Mouse (Mus musculus) MEL (cell line): ENCODE results near the gene Ppp2r2c. TPM values are rescaled to one million over a fixed set of nuclear protein-coding genes. Genes with fewer than 3 reads are reported as not detected.

Experiments used
- DNase-seq: peaks from one replicate; pipeline ENCODE4 v3.0.0; 2011; ENCODE audit warnings: low read depth, low spot score
- H3K27ac ChIP-seq: 2 replicates; pipeline ENCODE4 v1.5.1; 2012; ENCODE audit warnings: low read depth, mild to moderate bottlenecking, control low read depth, low read length, moderate library complexity; ENCODE audit not compliant: control insufficient read depth
- H3K27me3 ChIP-seq, 2 experiments: fragments of 150-350 bp in 1 of 2; sonication (generic) in 1 of 2; 2 replicates each; pipeline ENCODE4 v1.6.1; 2012; ENCODE audit warnings: low read length in 2 of 2, mild to moderate bottlenecking in 2 of 2, improper control_type of control experiment in 1 of 2, moderate library complexity in 1 of 2; ENCODE audit not compliant: insufficient read depth in 2 of 2, control insufficient read depth in 1 of 2
- H3K36me3 ChIP-seq, 2 experiments: 2 replicates each; pipeline ENCODE4 v1.6.1; 2012 to 2014; ENCODE audit warnings: low read length in 2 of 2, improper control_type of control experiment in 1 of 2, inconsistent platforms in 1 of 2, mild to moderate bottlenecking in 1 of 2; ENCODE audit not compliant: insufficient read depth in 2 of 2, control insufficient read depth in 1 of 2
- H3K4me1 ChIP-seq, 2 experiments: fragments of 150-350 bp in 1 of 2; sonication (generic) in 1 of 2; 2 replicates each; pipeline ENCODE4 v1.6.1; 2012; ENCODE audit warnings: low read length in 2 of 2, improper control_type of control experiment in 1 of 2, mild to moderate bottlenecking in 1 of 2; ENCODE audit not compliant: insufficient read depth in 2 of 2, control insufficient read depth in 1 of 2
- H3K4me3 ChIP-seq, 2 experiments: fragments of 150-350 bp in 1 of 2; sonication (generic) in 1 of 2; 2 replicates each; pipeline ENCODE4 v1.5.1; 2012; ENCODE audit warnings: low read depth in 2 of 2, low read length in 2 of 2, mild to moderate bottlenecking in 2 of 2, moderate library complexity in 2 of 2, control low read depth in 1 of 2, improper control_type of control experiment in 1 of 2; ENCODE audit not compliant: control insufficient read depth in 1 of 2, insufficient read depth in 1 of 2
- H3K79me2 ChIP-seq: 2 replicates; pipeline ENCODE4 v1.6.1; 2012; ENCODE audit warnings: mild to moderate bottlenecking, low read length, moderate library complexity; ENCODE audit not compliant: control insufficient read depth, poor library complexity, insufficient read depth
- H3K9ac ChIP-seq: 2 replicates; pipeline ENCODE4 v1.6.1; 2012; ENCODE audit warnings: low read depth, mild to moderate bottlenecking, control low read depth, low read length, moderate library complexity; ENCODE audit not compliant: control insufficient read depth, poor library complexity, severe bottlenecking
- H3K9me3 ChIP-seq: fragments of 150-350 bp; sonication (generic); replicated peaks from 2 replicates; pipeline ENCODE4 v1.6.1; 2012; ENCODE audit warnings: mild to moderate bottlenecking, low read length, improper control_type of control experiment, moderate library complexity; ENCODE audit not compliant: insufficient read depth
- E2F4 ChIP-seq: IDR thresholded peaks from 2 replicates; pipeline ENCODE4 v1.6.1; 2011; ENCODE audit warnings: low read depth, low read length, improper control_type of control experiment, borderline replicate concordance
- ELF1 ChIP-seq: IDR thresholded peaks from 2 replicates; pipeline ENCODE4 v1.6.1; 2014; ENCODE audit warnings: low read depth, mild to moderate bottlenecking, inconsistent platforms, low read length, improper control_type of control experiment, moderate library complexity
- EP300 ChIP-seq, 2 experiments: IDR thresholded peaks; 2 replicates each; pipeline ENCODE4 v1.6.1; 2011; ENCODE audit warnings: improper control_type of control experiment in 2 of 2, low read length in 2 of 2, low read depth in 1 of 2, mild to moderate bottlenecking in 1 of 2
- ETS1 ChIP-seq: IDR thresholded peaks from 2 replicates; pipeline ENCODE4 v1.6.1; 2012; ENCODE audit warnings: low read depth, mild to moderate bottlenecking, inconsistent platforms, low read length, improper control_type of control experiment, moderate library complexity
- GABPA ChIP-seq: IDR thresholded peaks from 2 replicates; pipeline ENCODE4 v1.6.1; 2012; ENCODE audit warnings: low read depth, mild to moderate bottlenecking, inconsistent platforms, low read length, improper control_type of control experiment, moderate library complexity
- GATA1 ChIP-seq: IDR thresholded peaks from 2 replicates; pipeline ENCODE4 v1.6.1; 2011; ENCODE audit warnings: low read depth, low read length, improper control_type of control experiment
- JUND ChIP-seq: IDR thresholded peaks from 2 replicates; pipeline ENCODE4 v1.6.1; 2011; ENCODE audit warnings: low read depth, mild to moderate bottlenecking, improper control_type of control experiment, low read length
- MAFK ChIP-seq: IDR thresholded peaks from 2 replicates; pipeline ENCODE4 v1.6.1; 2011; ENCODE audit warnings: low read depth, mild to moderate bottlenecking, low read length, improper control_type of control experiment, borderline replicate concordance
- MAX ChIP-seq: IDR thresholded peaks from 2 replicates; pipeline ENCODE4 v1.6.1; 2011; ENCODE audit warnings: low read length, improper control_type of control experiment
- MXI1 ChIP-seq: IDR thresholded peaks from 2 replicates; pipeline ENCODE4 v1.6.1; 2011; ENCODE audit warnings: mild to moderate bottlenecking, low read depth, low read length, improper control_type of control experiment
- MYC ChIP-seq: IDR thresholded peaks from 2 replicates; pipeline ENCODE4 v1.6.1; 2011; ENCODE audit warnings: low read depth, mild to moderate bottlenecking, low read length, improper control_type of control experiment, moderate library complexity
- NRF1 ChIP-seq: IDR thresholded peaks from 2 replicates; pipeline ENCODE4 v1.6.1; 2014; ENCODE audit warnings: low read depth, mild to moderate bottlenecking, inconsistent platforms, low read length, improper control_type of control experiment, moderate library complexity; ENCODE audit not compliant: poor library complexity, insufficient read depth, severe bottlenecking
- POLR2A ChIP-seq, 2 experiments: IDR thresholded peaks; 2 replicates each; pipeline ENCODE4 v1.6.1; 2011 to 2012; ENCODE audit warnings: low read length in 2 of 2, mild to moderate bottlenecking in 2 of 2, control low read depth in 1 of 2, improper control_type of control experiment in 1 of 2, low read depth in 1 of 2, moderate library complexity in 1 of 2; ENCODE audit not compliant: control insufficient read depth in 1 of 2, insufficient read depth in 1 of 2, poor library complexity in 1 of 2
- POLR2AphosphoS2 ChIP-seq: IDR thresholded peaks from 2 replicates; pipeline ENCODE4 v1.6.1; 2011; ENCODE audit warnings: low read length, improper control_type of control experiment
- POLR2AphosphoS5 ChIP-seq: IDR thresholded peaks from 2 replicates; pipeline ENCODE4 v1.6.1; 2012; ENCODE audit warnings: low read depth, borderline replicate concordance, mild to moderate bottlenecking, inconsistent platforms, low read length, moderate library complexity, mixed read lengths
- RAD21 ChIP-seq: IDR thresholded peaks from 2 replicates; pipeline ENCODE4 v1.6.1; 2011; ENCODE audit warnings: mild to moderate bottlenecking, low read depth, low read length, improper control_type of control experiment
- RCOR1 ChIP-seq: IDR thresholded peaks from 2 replicates; pipeline ENCODE4 v1.6.1; 2012; ENCODE audit warnings: low read depth, mild to moderate bottlenecking, inconsistent platforms, low read length, improper control_type of control experiment
- TAL1 ChIP-seq: IDR thresholded peaks from 2 replicates; pipeline ENCODE4 v1.6.1; 2012; ENCODE audit warnings: mild to moderate bottlenecking, inconsistent platforms, low read length, moderate library complexity, mixed read lengths
- TBP ChIP-seq: IDR thresholded peaks from 2 replicates; pipeline ENCODE4 v1.8.0; 2011; ENCODE audit warnings: low read depth, low read length, improper control_type of control experiment
- TCF12 ChIP-seq: IDR thresholded peaks from 2 replicates; pipeline ENCODE4 v1.6.1; 2014; ENCODE audit warnings: low read depth, mild to moderate bottlenecking, inconsistent platforms, low read length, improper control_type of control experiment, moderate library complexity
- UBTF ChIP-seq: IDR thresholded peaks from 2 replicates; pipeline ENCODE4 v1.6.1; 2012; ENCODE audit warnings: low read depth, mild to moderate bottlenecking, inconsistent platforms, low read length, improper control_type of control experiment, moderate library complexity, borderline replicate concordance; ENCODE audit not compliant: insufficient read depth
- USF1 ChIP-seq: IDR thresholded peaks from 2 replicates; pipeline ENCODE4 v1.6.1; 2014; ENCODE audit warnings: low read depth, mild to moderate bottlenecking, inconsistent platforms, low read length, improper control_type of control experiment, moderate library complexity
- USF2 ChIP-seq, 2 experiments: IDR thresholded peaks; 2 replicates each; pipeline ENCODE4 v1.6.1; 2011 to 2012; ENCODE audit warnings: improper control_type of control experiment in 2 of 2, low read length in 2 of 2, borderline replicate concordance in 1 of 2, inconsistent platforms in 1 of 2, low read depth in 1 of 2, mild to moderate bottlenecking in 1 of 2; ENCODE audit not compliant: insufficient read depth in 1 of 2
- ZC3H11A ChIP-seq: IDR thresholded peaks from 2 replicates; pipeline ENCODE4 v1.6.1; 2012; ENCODE audit warnings: low read depth, mild to moderate bottlenecking, inconsistent platforms, low read length, improper control_type of control experiment
- ZKSCAN1 ChIP-seq: IDR thresholded peaks from 2 replicates; pipeline ENCODE4 v1.6.1; 2012; ENCODE audit warnings: low read depth, mild to moderate bottlenecking, inconsistent platforms, low read length, improper control_type of control experiment, moderate library complexity
- ZMIZ1 ChIP-seq: IDR thresholded peaks from 2 replicates; pipeline ENCODE4 v1.6.1; 2012; ENCODE audit warnings: low read depth, mild to moderate bottlenecking, inconsistent platforms, low read length, improper control_type of control experiment, moderate library complexity
- polyA plus RNA-seq, 2 experiments: library from polyadenylated mRNA; stranded (reverse) in 1 of 2; unstranded in 1 of 2; fragments of >175 nt in 1 of 2; fragments of >200 nt in 1 of 2; gene quantifications; 2 replicates each; pipeline versions ENCODE4 v1.2.1 to v1.2.4; 2012; ENCODE audit warnings: low replicate concordance in 2 of 2, low read depth in 1 of 2; ENCODE audit not compliant: insufficient read length in 2 of 2, insufficient read depth in 1 of 2, missing spikeins in 1 of 2
- total RNA-seq: library from RNA; depleted of rRNA; stranded (reverse); fragments of 300-350 nt; gene quantifications from 2 replicates; pipeline ENCODE4 v1.2.3, GENCODE M21; 2012

The Ppp2r2c gene
- total and polyA plus RNA-seq, 3 experiments: not detected

- TF ChIP-seq MXI1 (no peak), POLR2AphosphoS2 (no peak), TAL1 (no peak), ZC3H11A (no peak), MYC (no peak), MAFK (no peak), TBP (no peak), GATA1 (no peak), JUND (no peak), ETS1 (no peak), MAX (no peak), USF2 (IDR thresholded peaks at IDR 0.05; ENCODE audit: borderline replicate concordance in 1 of 2, insufficient read depth in 1 of 2, low read depth in 1 of 2, low read length in 2 of 2) (no peak), E2F4 (no peak), TCF12 (no peak), POLR2AphosphoS5 (no peak), GABPA (no peak), NRF1 (no peak), RAD21 (no peak), UBTF (no peak), POLR2A (IDR thresholded peaks at IDR 0.05; ENCODE audit: control insufficient read depth in 1 of 2, insufficient read depth in 1 of 2, low read depth in 1 of 2, low read length in 2 of 2, poor library complexity in 1 of 2) (no peak)
- Histone ChIP-seq H3K9ac (no peak overlapping the region), H3K36me3 (no peaks in the 10 kb centered on the region), H3K4me3 (no peak overlapping the region), H3K27ac (no peak overlapping the region), H3K27me3 (no peaks in the 10 kb centered on the region), H3K9me3 (no peaks in the 10 kb centered on the region), H3K79me2 (no peaks in the 10 kb centered on the region), H3K4me1 (no peaks in the 10 kb centered on the region)
- DNase-seq: no peak
Observed at GRCm38 (mm10) chr5:36915256-36915655, 46.9 kb downstream of the Ppp2r2c start.

- no peak overlapping the region for H3K27ac ChIP-seq
- no peak overlapping the region for H3K9ac ChIP-seq
- H3K27me3 ChIP-seq: no peaks in the 10 kb centered on the region
- H3K4me3 ChIP-seq: no peak overlapping the region
- H3K9me3 ChIP-seq: no peaks in the 10 kb centered on the region
- no peak for DNase-seq
- no peaks in the 10 kb centered on the region for H3K79me2 ChIP-seq
- no peaks in the 10 kb centered on the region for H3K36me3 ChIP-seq
- no peaks in the 10 kb centered on the region for H3K4me1 ChIP-seq
- TF ChIP-seq TBP (no peak), EP300 (IDR thresholded peaks at IDR 0.05; ENCODE audit: low read depth in 1 of 2, low read length in 2 of 2) (no peak), USF2 (IDR thresholded peaks at IDR 0.05; ENCODE audit: borderline replicate concordance in 1 of 2, insufficient read depth in 1 of 2, low read depth in 1 of 2, low read length in 2 of 2) (no peak), MAFK (no peak), ZMIZ1 (no peak), RCOR1 (no peak), USF1 (no peak), POLR2A (IDR thresholded peaks at IDR 0.05; ENCODE audit: control insufficient read depth in 1 of 2, insufficient read depth in 1 of 2, low read depth in 1 of 2, low read length in 2 of 2, poor library complexity in 1 of 2) (no peak), NRF1 (no peak), ZKSCAN1 (no peak), GABPA (no peak), GATA1 (no peak), UBTF (no peak), ELF1 (no peak)
Observed at GRCm38 (mm10) chr5:36916581-36916980, 48.3 kb downstream of the Ppp2r2c start.
